Mouse (Mus musculus): Measurements from ENCODE around the gene Ttc16. TPM values are rescaled to one million over a fixed set of nuclear protein-coding genes. Genes with fewer than 3 reads are reported as not detected.
A peak's percentile ranks its signal among the peaks of the same experiment; 100 is the strongest.

The Ttc16 gene
- total and polyA plus RNA-seq, 2 experiments from 2014 or later: 0.44 to 3.2 TPM

- no peak for ATAC-seq (ENCODE audit: low FRiP score)
Measured at GRCm38 (mm10) chr2:32808816-32809566, 33.6 kb upstream of the Ttc16 start.

DNA sequence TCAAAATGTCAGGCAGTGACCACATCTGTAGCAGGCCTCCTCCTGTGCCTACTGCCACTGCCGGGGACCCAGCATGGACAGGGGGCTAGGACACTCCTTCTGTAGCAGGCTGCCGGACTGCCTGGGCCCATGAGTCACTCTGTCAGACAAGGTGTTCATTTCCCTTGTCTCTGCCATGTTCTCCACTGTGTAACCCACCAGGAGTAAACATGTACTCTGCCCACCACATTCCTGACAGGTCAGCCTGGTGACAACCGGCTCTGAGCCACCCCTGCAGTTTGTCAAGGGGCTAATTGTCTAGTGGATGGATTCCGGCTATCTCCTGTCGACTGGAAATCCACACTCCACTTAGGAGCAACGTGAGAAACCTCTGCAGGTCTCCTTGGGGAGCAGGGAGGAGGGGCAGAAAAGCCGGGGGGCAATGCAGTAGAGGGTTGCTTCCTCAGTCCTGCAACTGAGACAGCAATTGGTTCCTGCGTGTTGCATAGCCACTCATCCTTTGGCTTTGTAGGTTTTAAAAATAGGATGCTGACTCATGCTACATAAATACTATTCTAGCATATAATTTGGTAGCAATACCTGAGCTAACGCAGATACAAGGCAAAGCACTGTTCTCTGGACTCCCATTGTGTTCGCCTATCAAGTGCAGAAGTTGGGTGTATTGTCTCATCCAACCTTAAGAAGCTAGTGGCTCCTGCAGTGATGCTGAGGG lies 23.0 kb upstream of the Ttc16 start:
- DNase-seq (ENCODE audit: low spot score) (no peak), ATAC-seq (ENCODE audit: low FRiP score) (no peak)
- Histone ChIP-seq H3K9me3 (ENCODE audit: low read length) (no peaks in the 10 kb centered on the region), H3K27me3 (ENCODE audit: insufficient read depth, low read length) (no peaks in the 10 kb centered on the region), H3K9ac (replicated peaks; ENCODE audit: low read length, poor library complexity, severe bottlenecking) (no peak overlapping the region), H3K4me3 (ENCODE audit: low read depth, low read length) (no peak overlapping the region), H3K27ac (ENCODE audit: low read depth, low read length) (no peak overlapping the region), H3K36me3 (ENCODE audit: insufficient read depth, low read length) (peaks cover 83% of the 10 kb centered on the region), H3K4me2 (ENCODE audit: low read depth, low read length, poor library complexity, severe bottlenecking) (no peak overlapping the region), H3K4me1 (ENCODE audit: insufficient read depth, low read length) (no peaks in the 10 kb centered on the region)
- 73% methylated on average over 10 of the region's 10 CpGs for WGBS
- no peak for TF ChIP-seq CTCF (IDR thresholded peaks at IDR 0.05)

More at GRCm38 (mm10) chr2:32808816-32809566, 33.6 kb upstream of the Ttc16 start:
- Histone ChIP-seq H3K9ac (replicated peaks; ENCODE audit: low read length, poor library complexity, severe bottlenecking) (no peak overlapping the region), H3K27me3 (ENCODE audit: insufficient read depth, low read length) (no peaks in the 10 kb centered on the region), H3K4me3 (ENCODE audit: low read depth, low read length) (no peak overlapping the region), H3K36me3 (ENCODE audit: insufficient read depth, low read length) (peaks cover 75% of the 10 kb centered on the region), H3K27ac (ENCODE audit: low read depth, low read length) (no peak overlapping the region), H3K4me2 (ENCODE audit: low read depth, low read length, poor library complexity, severe bottlenecking) (no peak overlapping the region), H3K9me3 (ENCODE audit: low read length) (no peaks in the 10 kb centered on the region), H3K4me1 (ENCODE audit: insufficient read depth, low read length) (no peaks in the 10 kb centered on the region)
- WGBS: 95% methylated on average over 14 of the region's 14 CpGs
- DNase-seq (ENCODE audit: low spot score): no peak
- no peak for TF ChIP-seq CTCF (IDR thresholded peaks at IDR 0.05)

DNA sequence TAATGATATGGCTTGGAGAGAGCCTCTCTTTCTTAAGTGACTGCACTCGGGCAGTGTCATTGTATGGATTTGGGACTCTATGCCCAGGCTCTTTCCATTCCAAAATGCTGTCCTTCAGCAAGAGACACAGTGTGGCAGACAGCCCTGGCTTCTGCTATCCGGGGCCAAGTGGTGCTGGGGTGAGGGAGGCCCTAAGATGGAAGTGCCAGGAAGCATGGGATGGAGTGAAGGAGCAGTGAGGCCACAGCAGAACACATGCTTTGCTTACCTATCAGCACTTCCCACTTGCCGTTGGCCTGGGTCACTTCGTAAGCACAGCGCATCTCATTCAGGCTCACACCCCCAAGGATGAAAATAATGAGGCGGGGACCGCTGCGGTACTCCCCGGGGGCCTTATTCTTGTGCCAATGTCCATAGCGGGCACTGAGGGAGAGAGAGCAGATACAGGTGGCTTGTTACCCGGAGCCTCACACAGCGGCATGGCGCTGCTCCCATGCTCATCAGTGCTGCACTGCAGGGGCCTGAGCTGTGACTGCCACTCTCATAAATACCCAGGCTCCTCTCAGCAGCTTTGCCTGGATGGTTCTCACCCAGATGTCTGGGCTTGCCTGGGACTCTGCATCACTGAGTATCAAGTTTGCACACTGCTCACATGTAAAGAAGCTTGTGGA lies 20.4 kb upstream of the Ttc16 start:
- Histone ChIP-seq H3K9me3 (ENCODE audit: low read length) (no peaks in the 10 kb centered on the region), H3K36me3 (ENCODE audit: insufficient read depth, low read length) (peaks cover 78% of the 10 kb centered on the region), H3K9ac (replicated peaks; ENCODE audit: low read length, poor library complexity, severe bottlenecking) (no peak overlapping the region), H3K27ac (ENCODE audit: low read depth, low read length) (no peak overlapping the region), H3K4me3 (ENCODE audit: low read depth, low read length) (no peak overlapping the region), H3K27me3 (ENCODE audit: insufficient read depth, low read length) (no peaks in the 10 kb centered on the region), H3K4me1 (ENCODE audit: insufficient read depth, low read length) (no peaks in the 10 kb centered on the region), H3K4me2 (ENCODE audit: low read depth, low read length, poor library complexity, severe bottlenecking) (no peak overlapping the region)
- 84% methylated on average over 13 of the region's 13 CpGs for WGBS
- ATAC-seq (ENCODE audit: low FRiP score): no peak
- TF ChIP-seq CTCF (IDR thresholded peaks at IDR 0.05): no peak
- DNase-seq (ENCODE audit: low spot score): no peak

- no peak overlapping the region for H3K4me2 ChIP-seq (ENCODE audit: low read depth, low read length, poor library complexity, severe bottlenecking)
- no peaks in the 10 kb centered on the region for H3K4me1 ChIP-seq (ENCODE audit: insufficient read depth, low read length)
- DNase-seq (ENCODE audit: low spot score) (no peak), ATAC-seq (ENCODE audit: low FRiP score) (no peak)
- TF ChIP-seq CTCF (IDR thresholded peaks at IDR 0.05): no peak
- H3K9ac ChIP-seq (replicated peaks; ENCODE audit: low read length, poor library complexity, severe bottlenecking): no peak overlapping the region
- WGBS: 65% methylated on average over 6 of the region's 6 CpGs
- no peak overlapping the region for H3K27ac ChIP-seq (ENCODE audit: low read depth, low read length)
- no peaks in the 10 kb centered on the region for H3K9me3 ChIP-seq (ENCODE audit: low read length)
- no peaks in the 10 kb centered on the region for H3K27me3 ChIP-seq (ENCODE audit: insufficient read depth, low read length)
- H3K36me3 ChIP-seq (ENCODE audit: insufficient read depth, low read length): peaks cover 58% of the 10 kb centered on the region
- H3K4me3 ChIP-seq (ENCODE audit: low read depth, low read length): no peak overlapping the region
Measured at GRCm38 (mm10) chr2:32791297-32791696, 15.9 kb upstream of the Ttc16 start.

DNA sequence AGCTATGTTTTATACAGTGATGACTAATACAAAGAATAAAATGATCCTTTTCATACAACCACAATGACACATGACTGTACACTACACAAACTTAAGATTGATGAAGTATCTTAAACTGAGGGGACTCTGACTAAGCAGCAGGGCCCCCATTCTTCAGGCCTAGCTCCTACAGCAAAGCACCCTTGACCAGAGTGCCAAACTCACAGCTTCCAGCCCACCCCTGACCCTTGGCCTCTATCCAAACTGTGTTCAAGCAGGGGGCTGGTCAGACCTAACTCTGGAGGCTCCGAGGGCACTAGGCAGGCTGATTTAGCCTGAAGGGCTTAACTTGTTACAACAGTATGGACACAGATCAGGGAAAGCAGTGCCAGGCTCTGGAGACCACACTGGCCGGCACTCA lies 13.1 kb upstream of the Ttc16 start:
- Histone ChIP-seq H3K27me3 (ENCODE audit: insufficient read depth, low read length) (no peaks in the 10 kb centered on the region), H3K4me3 (ENCODE audit: low read depth, low read length) (no peak overlapping the region), H3K9ac (replicated peaks; ENCODE audit: low read length, poor library complexity, severe bottlenecking) (no peak overlapping the region), H3K9me3 (ENCODE audit: low read length) (no peaks in the 10 kb centered on the region), H3K4me2 (ENCODE audit: low read depth, low read length, poor library complexity, severe bottlenecking) (no peak overlapping the region), H3K27ac (ENCODE audit: low read depth, low read length) (no peak overlapping the region), H3K36me3 (ENCODE audit: insufficient read depth, low read length) (peaks cover 33% of the 10 kb centered on the region), H3K4me1 (ENCODE audit: insufficient read depth, low read length) (no peaks in the 10 kb centered on the region)
- no peak for DNase-seq (ENCODE audit: low spot score)
- TF ChIP-seq CTCF (IDR thresholded peaks at IDR 0.05): no peak
- WGBS: 60% methylated on average over 2 of the region's 2 CpGs
- ATAC-seq (ENCODE audit: low FRiP score): no peak

DNA sequence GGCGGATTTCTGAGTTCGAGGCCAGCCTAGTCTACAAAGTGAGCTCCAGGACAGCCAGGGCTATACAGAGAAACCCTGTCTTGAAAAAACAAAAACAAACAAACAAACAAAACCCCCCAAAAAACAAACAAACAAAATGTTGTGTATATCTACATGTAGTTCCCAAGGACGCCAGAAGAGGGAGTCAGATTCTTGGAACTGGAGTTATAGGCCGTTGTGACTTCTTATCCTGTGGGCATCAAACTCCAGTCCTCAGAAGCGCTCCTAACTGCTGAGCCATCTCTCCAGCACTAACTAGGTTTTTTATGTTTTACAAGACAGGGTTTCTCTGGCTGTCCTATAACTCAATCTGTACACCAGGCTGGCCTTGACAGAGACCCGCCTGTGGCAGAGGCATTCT lies 11.7 kb upstream of the Ttc16 start:
- WGBS: 67% methylated on average over 6 of the region's 6 CpGs
- Histone ChIP-seq H3K27ac (ENCODE audit: low read depth, low read length) (no peak overlapping the region), H3K4me1 (ENCODE audit: insufficient read depth, low read length) (no peaks in the 10 kb centered on the region), H3K9me3 (ENCODE audit: low read length) (no peaks in the 10 kb centered on the region), H3K4me3 (ENCODE audit: low read depth, low read length) (no peak overlapping the region), H3K4me2 (ENCODE audit: low read depth, low read length, poor library complexity, severe bottlenecking) (no peak overlapping the region), H3K9ac (replicated peaks; ENCODE audit: low read length, poor library complexity, severe bottlenecking) (no peak overlapping the region), H3K36me3 (ENCODE audit: insufficient read depth, low read length) (peaks cover 28% of the 10 kb centered on the region), H3K27me3 (ENCODE audit: insufficient read depth, low read length) (no peaks in the 10 kb centered on the region)
- ATAC-seq (ENCODE audit: low FRiP score) (no peak), DNase-seq (ENCODE audit: low spot score) (peak; percentile 64)
- TF ChIP-seq CTCF (IDR thresholded peaks at IDR 0.05): peak; percentile 66
